Mouse (Mus musculus): ENCODE measurements around the gene Camkmt. TPM values are rescaled to one million over a fixed set of nuclear protein-coding genes. Genes with fewer than 3 reads are reported as not detected.

Gene Camkmt
- polyA plus RNA-seq, 2 experiments = 4.2 to 11.0 TPM

- no peaks in the 10 kb centered on the region; the same call in 1 of the 2 replicates for H3K4me1 ChIP-seq (ENCODE audit: control insufficient read depth, insufficient read depth, low read length)
- no peak for ATAC-seq (ENCODE audit: low FRiP score, low read depth)
- 30% methylated on average over 5 of the region's 5 CpGs for WGBS
- H3K27me3 ChIP-seq (ENCODE audit: control insufficient read depth, insufficient read depth, low read length) = no peaks in the 10 kb centered on the region
- no peak for TF ChIP-seq POLR2A (IDR thresholded peaks at IDR 0.05; ENCODE audit: borderline replicate concordance, extremely low read depth, insufficient read depth, insufficient read length)
- no peak overlapping the region for H3K4me3 ChIP-seq (replicated peaks; ENCODE audit: low read length)
- no peaks in the 10 kb centered on the region for H3K36me3 ChIP-seq (ENCODE audit: control insufficient read depth, insufficient read depth, low read length)
- peak; percentile 36 for DNase-seq (ENCODE audit: low spot score)
- H3K9ac ChIP-seq (ENCODE audit: low read depth, low read length, severe bottlenecking) = no peak overlapping the region
- H3K4me2 ChIP-seq (replicated peaks; ENCODE audit: low read depth, low read length, severe bottlenecking) = 0 out of 2 replicates have a peak overlapping the region, but pooled peaks have one; percentile 5
- no peak overlapping the region for H3K27ac ChIP-seq (replicated peaks; ENCODE audit: low read depth, low read length)
- no peaks in the 10 kb centered on the region for H3K9me3 ChIP-seq (ENCODE audit: control insufficient read depth, low read length)
These were observed 305.1 kb downstream of the Camkmt start for GRCm38 (mm10) chr17:85395502-85395901.

GRCm38 (mm10) chr17:85400751-85401150, 310.4 kb downstream of the Camkmt start:
- no peak for TF ChIP-seq POLR2A (IDR thresholded peaks at IDR 0.05; ENCODE audit: borderline replicate concordance, extremely low read depth, insufficient read depth, insufficient read length)
- DNase-seq (ENCODE audit: low spot score) (no peak), ATAC-seq (ENCODE audit: low FRiP score, low read depth) (no peak)
- Histone ChIP-seq H3K36me3 (ENCODE audit: control insufficient read depth, insufficient read depth, low read length) (no peaks in the 10 kb centered on the region), H3K4me2 (replicated peaks; ENCODE audit: low read depth, low read length, severe bottlenecking) (no peak overlapping the region), H3K9ac (ENCODE audit: low read depth, low read length, severe bottlenecking) (no peak overlapping the region), H3K27ac (replicated peaks; ENCODE audit: low read depth, low read length) (no peak overlapping the region), H3K4me3 (replicated peaks; ENCODE audit: low read length) (no peak overlapping the region), H3K4me1 (ENCODE audit: control insufficient read depth, insufficient read depth, low read length) (no peaks in the 10 kb centered on the region), H3K27me3 (ENCODE audit: control insufficient read depth, insufficient read depth, low read length) (no peaks in the 10 kb centered on the region), H3K9me3 (ENCODE audit: control insufficient read depth, low read length) (no peaks in the 10 kb centered on the region)
- WGBS = 69% methylated on average over 4 of the region's 4 CpGs

- DNase-seq (ENCODE audit: low spot score) (no peak), ATAC-seq (ENCODE audit: low FRiP score, low read depth) (no peak)
- WGBS = 72% methylated on average over 5 of the region's 5 CpGs
- Histone ChIP-seq H3K9ac (ENCODE audit: low read depth, low read length, severe bottlenecking) (no peak overlapping the region), H3K27ac (replicated peaks; ENCODE audit: low read depth, low read length) (no peak overlapping the region), H3K36me3 (ENCODE audit: control insufficient read depth, insufficient read depth, low read length) (no peaks in the 10 kb centered on the region), H3K4me1 (ENCODE audit: control insufficient read depth, insufficient read depth, low read length) (no peaks in the 10 kb centered on the region), H3K27me3 (ENCODE audit: control insufficient read depth, insufficient read depth, low read length) (no peaks in the 10 kb centered on the region), H3K4me3 (replicated peaks; ENCODE audit: low read length) (no peak overlapping the region), H3K9me3 (ENCODE audit: control insufficient read depth, low read length) (no peaks in the 10 kb centered on the region), H3K4me2 (replicated peaks; ENCODE audit: low read depth, low read length, severe bottlenecking) (no peak overlapping the region)
- TF ChIP-seq POLR2A (IDR thresholded peaks at IDR 0.05; ENCODE audit: borderline replicate concordance, extremely low read depth, insufficient read depth, insufficient read length) = no peak
These were observed 314.8 kb downstream of the Camkmt start for GRCm38 (mm10) chr17:85405161-85405560.

- no peak overlapping the region for H3K4me3 ChIP-seq (replicated peaks; ENCODE audit: low read length)
- 88% methylated on average over 10 of the region's 10 CpGs for WGBS
These were observed 315.8 kb downstream of the Camkmt start for GRCm38 (mm10) chr17:85406195-85406594.

GRCm38 (mm10) chr17:85428831-85429230, 338.5 kb downstream of the Camkmt start:
- TF ChIP-seq POLR2A (IDR thresholded peaks at IDR 0.05; ENCODE audit: borderline replicate concordance, extremely low read depth, insufficient read depth, insufficient read length) = no peak
- no peak for ATAC-seq (ENCODE audit: low FRiP score, low read depth)
- Histone ChIP-seq H3K4me3 (replicated peaks; ENCODE audit: low read length) (no peak overlapping the region), H3K9ac (ENCODE audit: low read depth, low read length, severe bottlenecking) (no peak overlapping the region), H3K36me3 (ENCODE audit: control insufficient read depth, insufficient read depth, low read length) (no peaks in the 10 kb centered on the region), H3K9me3 (ENCODE audit: control insufficient read depth, low read length) (no peaks in the 10 kb centered on the region), H3K4me1 (ENCODE audit: control insufficient read depth, insufficient read depth, low read length) (no peaks in the 10 kb centered on the region), H3K27me3 (ENCODE audit: control insufficient read depth, insufficient read depth, low read length) (no peaks in the 10 kb centered on the region), H3K27ac (replicated peaks; ENCODE audit: low read depth, low read length) (no peak overlapping the region), H3K4me2 (replicated peaks; ENCODE audit: low read depth, low read length, severe bottlenecking) (no peak overlapping the region)
- WGBS = 60% methylated on average over 7 of the region's 7 CpGs
- DNase-seq (ENCODE audit: low spot score) = no peak

More at GRCm38 (mm10) chr17:85406195-85406594, 315.8 kb downstream of the Camkmt start:
- TF ChIP-seq POLR2A (IDR thresholded peaks at IDR 0.05; ENCODE audit: borderline replicate concordance, extremely low read depth, insufficient read depth, insufficient read length) = no peak
- ATAC-seq (ENCODE audit: low FRiP score, low read depth) (no peak), DNase-seq (ENCODE audit: low spot score) (no peak)
- no peaks in the 10 kb centered on the region for H3K4me1 ChIP-seq (ENCODE audit: control insufficient read depth, insufficient read depth, low read length)
- H3K9ac ChIP-seq (ENCODE audit: low read depth, low read length, severe bottlenecking) = no peak overlapping the region
- H3K27ac ChIP-seq (replicated peaks; ENCODE audit: low read depth, low read length) = no peak overlapping the region
- H3K27me3 ChIP-seq (ENCODE audit: control insufficient read depth, insufficient read depth, low read length) = no peaks in the 10 kb centered on the region
- no peaks in the 10 kb centered on the region for H3K9me3 ChIP-seq (ENCODE audit: control insufficient read depth, low read length)
- no peaks in the 10 kb centered on the region for H3K36me3 ChIP-seq (ENCODE audit: control insufficient read depth, insufficient read depth, low read length)
- H3K4me2 ChIP-seq (replicated peaks; ENCODE audit: low read depth, low read length, severe bottlenecking) = no peak overlapping the region

- 63% methylated on average over 8 of the region's 8 CpGs for WGBS
- no peaks in the 10 kb centered on the region for H3K4me1 ChIP-seq (ENCODE audit: control insufficient read depth, insufficient read depth, low read length)
- no peaks in the 10 kb centered on the region for H3K9me3 ChIP-seq (ENCODE audit: control insufficient read depth, low read length)
- ATAC-seq (ENCODE audit: low FRiP score, low read depth) (no peak), DNase-seq (ENCODE audit: low spot score) (no peak)
- no peak for TF ChIP-seq POLR2A (IDR thresholded peaks at IDR 0.05; ENCODE audit: borderline replicate concordance, extremely low read depth, insufficient read depth, insufficient read length)
- no peaks in the 10 kb centered on the region for H3K36me3 ChIP-seq (ENCODE audit: control insufficient read depth, insufficient read depth, low read length)
- H3K9ac ChIP-seq (ENCODE audit: low read depth, low read length, severe bottlenecking) = no peak overlapping the region
- no peak overlapping the region for H3K4me3 ChIP-seq (replicated peaks; ENCODE audit: low read length)
- no peak overlapping the region for H3K27ac ChIP-seq (replicated peaks; ENCODE audit: low read depth, low read length)
- no peaks in the 10 kb centered on the region for H3K27me3 ChIP-seq (ENCODE audit: control insufficient read depth, insufficient read depth, low read length)
- no peak overlapping the region for H3K4me2 ChIP-seq (replicated peaks; ENCODE audit: low read depth, low read length, severe bottlenecking)
These were observed 342.6 kb downstream of the Camkmt start for GRCm38 (mm10) chr17:85432923-85433322.
